Mouse (Mus musculus): ENCODE measurements around the gene Ifi203. TPM values are rescaled to one million over a fixed set of nuclear protein-coding genes. Genes with fewer than 3 reads are reported as not detected.
A peak's percentile ranks its signal among the peaks of the same experiment; 100 is the strongest.
"Not testable (repeated sequence)": the region's sequence is repeated elsewhere in the genome, so short reads cannot be mapped to it uniquely, and the experiment has no call there.

Ifi203 gene
- polyA plus RNA-seq (2017; shearing (Covaris generic)): 100 to 1,000 TPM; 295 to 386 TPM

DNA sequence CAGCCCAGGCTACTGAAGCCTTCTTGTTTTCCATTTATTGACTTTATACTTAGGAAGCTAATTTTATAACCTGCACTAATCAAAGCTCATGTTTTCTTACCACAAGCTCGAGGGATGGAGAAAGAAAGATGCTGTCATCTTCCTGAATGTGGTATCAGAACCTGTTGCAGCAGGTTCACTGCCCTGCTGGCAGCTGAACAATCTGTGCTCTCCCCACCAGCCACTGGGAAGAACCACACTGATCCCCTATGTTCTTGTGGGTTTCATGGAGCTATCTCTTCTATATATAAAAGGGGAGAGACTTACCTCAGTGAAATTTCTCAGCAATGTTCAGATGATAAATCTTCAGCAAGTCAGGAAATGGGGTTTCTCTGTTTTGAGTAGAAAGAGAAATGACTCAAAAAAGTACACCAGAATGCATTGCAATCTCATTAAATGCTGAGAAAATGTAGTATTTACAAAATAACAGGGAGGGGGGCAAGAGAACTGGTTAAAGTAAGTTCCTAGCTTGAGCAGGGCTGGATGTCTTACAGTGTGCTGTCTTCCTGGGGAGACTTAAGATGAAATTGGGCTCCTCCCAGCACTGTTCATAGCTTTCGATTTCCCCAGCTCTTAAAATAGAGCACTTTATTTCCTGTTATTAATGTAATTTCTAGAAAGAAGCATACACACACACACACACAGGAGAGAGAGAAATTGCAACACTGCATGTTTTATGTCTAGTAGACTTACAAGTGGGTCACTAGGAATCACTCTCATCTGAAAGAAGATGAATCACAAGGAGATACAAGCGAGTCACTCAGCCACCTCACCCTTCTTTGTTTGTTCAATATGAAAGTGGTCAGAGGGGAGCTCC, at the start of gene Ifi203, which contains the start of gene Mndal:
TSS of gene Ifi203 (minus strand) at position 749 of the 856 bp plus-strand sequence.
TSS of gene Mndal (minus strand) at position 568 of the 856 bp plus-strand sequence.
- peak; percentile 83 for ATAC-seq

DNA sequence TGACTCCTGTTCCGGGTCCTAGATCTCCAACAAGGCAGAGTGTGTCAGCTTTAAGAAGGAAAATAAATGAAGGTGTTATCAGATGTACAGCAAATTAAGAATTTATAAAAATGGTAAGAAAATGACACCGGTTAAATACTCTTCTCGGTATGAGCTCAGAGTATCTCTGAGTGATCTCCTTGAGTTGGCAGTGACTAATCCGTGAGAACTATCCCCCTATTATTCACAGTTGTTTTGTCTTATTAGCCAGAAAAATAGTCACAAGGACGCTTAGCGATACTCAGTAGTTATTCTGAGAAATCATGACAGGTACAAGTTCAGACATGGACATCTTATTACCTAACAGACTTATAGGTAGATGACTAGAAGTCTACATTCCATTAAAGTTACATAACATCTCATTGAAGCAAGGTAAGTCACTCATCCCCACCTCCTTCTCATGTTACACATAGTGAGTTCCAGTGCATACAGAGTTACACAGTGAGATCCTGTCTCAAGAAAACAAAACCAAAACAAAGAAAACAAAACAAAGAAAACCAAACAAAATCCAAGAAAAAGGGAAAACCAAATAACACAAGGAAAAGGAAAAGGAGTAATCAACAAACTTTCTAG, 40.3 kb upstream of the Ifi203 start, which contains the start of gene Ifi202b:
TSS of gene Ifi202b (minus strand) at position 51 of the 612 bp plus-strand sequence.
- not testable (repeated sequence) for ATAC-seq

DNA sequence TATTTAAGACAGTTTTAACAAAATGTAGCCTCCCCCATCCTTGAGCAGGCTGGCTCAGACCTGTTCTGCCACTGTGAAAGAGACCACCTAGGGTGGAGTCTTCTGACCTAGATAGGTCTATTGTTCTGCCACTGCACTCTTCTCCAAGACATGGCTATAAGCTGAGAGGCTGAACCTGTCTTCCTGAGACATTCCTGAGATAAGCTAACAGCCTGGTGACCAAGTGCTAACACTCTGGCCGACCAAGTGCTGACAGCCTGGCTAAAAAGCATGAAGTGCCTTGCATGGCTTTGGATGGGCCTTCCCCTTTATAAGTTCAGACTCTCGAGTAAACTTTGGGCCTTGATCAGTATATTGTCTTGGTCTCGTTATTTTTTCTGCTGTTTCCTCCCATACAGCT, 38.6 kb upstream of the Ifi203 start:
- not testable (repeated sequence) for ATAC-seq

DNA sequence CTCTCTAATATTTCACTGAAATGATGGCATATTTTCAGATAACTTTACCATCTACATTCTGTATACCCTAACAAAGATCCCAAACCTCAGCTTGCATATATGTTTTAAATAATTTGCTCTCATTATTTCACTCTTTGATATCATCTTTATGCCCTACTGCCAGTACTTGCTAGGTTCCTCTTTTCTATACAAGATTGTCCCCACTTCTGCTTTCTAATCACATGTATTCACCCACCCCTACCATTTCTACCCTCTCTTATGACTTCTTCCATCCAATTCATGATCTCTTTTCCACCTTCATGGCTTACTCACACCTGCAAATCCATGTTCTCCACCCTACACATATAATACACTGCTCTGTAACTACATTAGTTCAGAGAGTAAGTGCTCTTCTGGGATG, 35.1 kb upstream of the Ifi203 start:
- ATAC-seq: no peak

DNA sequence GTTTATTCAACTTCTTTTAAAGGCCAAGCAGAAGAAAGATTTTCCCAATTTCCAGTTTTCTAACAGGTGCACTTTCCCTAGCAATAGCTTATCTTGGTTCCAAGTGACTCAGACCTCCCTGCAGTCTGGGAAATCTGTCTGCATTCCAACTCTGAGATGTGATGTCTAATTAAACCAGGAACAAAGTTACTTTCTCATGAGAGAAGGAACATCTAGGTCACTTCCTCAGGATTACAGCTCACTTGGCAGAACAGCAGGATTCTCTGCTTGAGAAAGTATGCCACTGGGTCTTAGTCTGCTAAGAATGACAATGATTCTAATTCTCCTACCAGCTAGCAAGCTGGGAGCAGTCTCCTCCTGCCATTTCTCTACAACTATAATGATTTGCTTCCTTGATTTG, 30.6 kb upstream of the Ifi203 start:
- no peak for ATAC-seq

DNA sequence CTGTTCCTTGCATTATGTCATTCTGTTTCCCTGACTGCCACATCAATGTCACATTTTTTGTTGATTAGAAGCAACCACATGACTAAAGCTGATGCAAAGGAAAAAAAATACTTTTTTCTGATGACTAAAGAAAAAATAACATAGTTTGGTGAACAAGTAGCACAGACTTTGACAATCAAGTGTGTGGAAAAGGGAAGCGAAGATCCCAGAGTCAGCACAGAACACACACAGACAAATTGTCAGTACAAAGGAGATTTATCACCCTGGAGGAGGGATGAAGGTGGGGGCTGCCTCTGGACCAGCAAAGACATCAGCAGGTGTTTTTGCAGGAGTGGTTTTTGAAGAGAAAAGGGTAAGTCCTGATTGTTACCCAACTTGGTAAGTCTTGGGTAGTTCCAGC, 19.0 kb upstream of the Ifi203 start:
- ATAC-seq: not testable (repeated sequence)

DNA sequence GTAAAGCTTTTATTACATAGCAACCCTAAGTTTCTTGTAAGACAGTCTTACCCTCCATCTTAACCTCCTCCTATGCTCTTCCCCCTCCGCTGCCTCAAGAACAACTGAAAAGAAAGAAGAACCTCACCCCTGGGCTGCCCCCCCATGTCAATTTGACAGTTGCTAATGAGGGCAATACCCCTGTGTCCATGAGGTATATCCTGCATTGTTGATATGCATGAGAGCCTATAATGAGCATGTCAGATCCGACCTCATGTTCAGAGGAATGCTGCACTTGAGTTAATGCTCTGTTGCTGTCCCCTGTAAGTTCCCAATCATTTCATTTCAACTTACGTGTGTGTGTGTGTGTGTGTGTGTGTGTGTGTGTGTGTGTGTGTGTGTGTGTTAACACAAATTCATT, 17.5 kb upstream of the Ifi203 start:
- not testable (repeated sequence) for ATAC-seq

DNA sequence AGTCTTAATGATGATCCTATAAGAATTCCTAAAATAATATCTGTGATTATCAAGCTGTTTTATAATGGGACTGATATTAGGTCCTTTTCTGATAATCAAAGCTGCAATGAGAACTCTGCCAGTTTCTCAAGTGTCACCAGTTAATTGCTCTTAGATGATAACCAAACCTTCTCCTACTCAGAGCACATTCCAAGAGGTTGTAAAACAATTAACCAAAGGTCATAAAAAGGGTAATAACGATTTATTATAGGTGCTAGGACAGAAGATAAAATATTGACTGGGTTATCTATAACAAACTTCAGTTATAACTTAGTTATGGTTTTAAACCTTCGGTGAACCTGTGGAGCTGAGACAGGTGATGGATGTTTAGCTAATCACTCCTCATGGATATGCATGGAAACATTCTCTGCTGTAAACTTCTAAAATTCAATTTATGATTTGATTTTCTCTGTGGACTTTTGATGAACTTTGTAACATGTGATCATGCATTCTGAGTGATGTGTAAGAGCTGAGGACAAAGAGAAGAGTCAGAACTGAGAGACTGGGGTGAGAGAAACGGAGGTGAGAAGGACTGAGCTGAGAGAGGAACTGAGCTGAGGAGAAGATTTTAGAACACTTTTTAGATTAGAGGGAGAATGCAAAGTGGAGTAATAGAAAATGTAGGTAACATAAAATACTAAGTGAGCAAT, 13.5 kb upstream of the Ifi203 start:
- ATAC-seq: not testable (repeated sequence)

DNA sequence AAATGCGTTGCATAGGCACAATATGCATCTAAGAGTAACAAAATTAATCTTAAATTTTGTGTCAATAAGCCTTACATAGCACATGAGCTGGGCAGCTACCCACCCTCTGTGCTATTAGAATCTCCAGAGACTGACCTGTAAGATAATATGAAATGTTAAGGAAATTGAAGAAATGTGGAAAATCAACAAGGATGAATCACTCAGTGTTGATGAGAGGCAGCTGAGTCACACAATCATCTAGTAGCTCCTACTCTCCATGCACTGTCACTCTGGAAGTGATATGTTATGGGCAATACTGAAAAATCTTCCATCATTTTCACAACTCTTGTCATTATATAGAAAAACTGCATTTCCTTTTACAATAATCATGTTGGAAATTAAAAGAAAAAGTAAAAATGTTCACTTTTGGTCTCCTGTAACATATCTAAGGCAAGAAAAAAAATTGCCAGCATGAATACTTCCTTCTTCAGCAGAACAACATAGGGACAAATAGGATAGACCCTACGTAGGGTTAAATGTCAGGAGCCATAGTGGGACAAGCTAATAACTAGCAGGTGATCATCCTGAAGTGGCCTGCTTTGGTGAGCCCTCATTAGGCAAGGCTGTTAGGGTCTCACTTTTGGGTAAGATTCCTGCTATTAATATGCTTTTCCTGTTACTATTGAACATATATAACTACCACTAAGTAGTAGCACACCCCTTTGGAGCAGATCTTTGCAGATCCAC, 12.8 kb upstream of the Ifi203 start:
- no peak for ATAC-seq

DNA sequence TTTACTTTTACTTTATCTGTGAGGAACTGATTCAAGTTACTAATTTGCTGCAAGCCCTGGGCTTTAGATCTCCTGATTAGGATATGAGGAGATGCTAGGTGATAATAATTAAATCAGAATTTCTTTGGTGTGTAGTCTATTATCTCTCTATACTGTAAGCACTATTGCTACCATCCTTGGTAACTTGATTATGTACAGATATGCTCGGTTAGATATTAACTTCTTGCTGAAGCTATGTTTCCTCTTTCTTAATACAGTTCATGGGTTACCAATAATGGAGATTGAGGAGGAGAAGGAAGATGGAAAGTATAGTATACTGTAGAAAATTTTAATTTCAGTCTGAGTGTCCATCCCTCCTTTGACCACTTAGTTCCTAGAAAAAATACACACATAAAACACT, 11.1 kb upstream of the Ifi203 start:
- no peak for ATAC-seq

DNA sequence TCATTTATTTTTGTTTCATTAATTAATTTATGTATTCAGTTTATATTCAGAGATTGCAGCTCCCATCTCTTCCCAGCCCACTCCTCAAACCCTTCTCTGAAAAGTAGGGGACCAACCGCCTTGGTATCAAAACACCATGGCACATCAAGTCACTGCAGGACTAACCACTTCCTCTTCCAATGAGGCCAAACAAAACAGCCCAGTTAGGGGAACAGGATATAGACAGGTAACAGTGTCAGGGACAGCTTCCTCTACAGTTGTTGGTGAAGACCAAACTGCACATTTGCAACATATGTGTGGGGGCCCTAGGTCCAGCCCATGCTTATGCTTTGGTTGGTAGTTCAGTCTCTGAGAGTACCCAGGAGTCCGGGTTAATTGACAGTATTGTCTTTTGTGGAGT, 6.6 kb upstream of the Ifi203 start:
- peak; percentile 99 for ATAC-seq

DNA sequence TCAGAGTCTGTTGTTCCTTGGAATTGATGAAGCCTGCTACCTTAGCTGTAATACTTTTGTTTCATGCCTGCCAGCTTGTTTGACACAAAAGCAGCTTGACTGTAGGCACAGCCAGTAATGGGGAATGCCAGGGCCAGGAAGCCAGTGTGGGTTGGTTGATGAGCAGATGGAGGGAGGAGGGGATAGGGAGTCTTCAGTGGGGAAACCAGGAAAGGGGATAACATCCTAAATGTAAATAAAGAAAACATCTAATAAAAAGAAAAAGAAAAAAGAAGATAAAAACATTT, 251 bp upstream of the Ifi203 start:
- ATAC-seq: not testable (repeated sequence)

DNA sequence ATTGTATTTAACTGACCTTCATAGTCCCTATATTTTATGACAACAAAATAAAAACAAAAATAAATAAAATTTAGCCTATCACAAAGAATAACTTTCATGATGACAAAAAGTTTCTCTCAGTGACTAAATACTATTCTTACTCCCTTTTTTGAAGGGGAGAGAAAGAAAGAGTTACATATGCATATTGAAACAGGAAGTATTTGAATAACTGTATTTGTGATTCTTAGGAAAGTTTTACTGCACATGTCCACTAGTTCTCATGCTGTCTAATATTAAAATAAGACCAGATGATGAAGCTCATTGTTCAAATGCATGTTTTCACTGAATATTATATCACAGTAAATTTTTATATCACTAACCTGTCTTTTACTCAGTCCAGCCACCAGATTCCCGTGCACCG, 950 bp downstream of the Ifi203 start:
- ATAC-seq: peak; percentile 6

DNA sequence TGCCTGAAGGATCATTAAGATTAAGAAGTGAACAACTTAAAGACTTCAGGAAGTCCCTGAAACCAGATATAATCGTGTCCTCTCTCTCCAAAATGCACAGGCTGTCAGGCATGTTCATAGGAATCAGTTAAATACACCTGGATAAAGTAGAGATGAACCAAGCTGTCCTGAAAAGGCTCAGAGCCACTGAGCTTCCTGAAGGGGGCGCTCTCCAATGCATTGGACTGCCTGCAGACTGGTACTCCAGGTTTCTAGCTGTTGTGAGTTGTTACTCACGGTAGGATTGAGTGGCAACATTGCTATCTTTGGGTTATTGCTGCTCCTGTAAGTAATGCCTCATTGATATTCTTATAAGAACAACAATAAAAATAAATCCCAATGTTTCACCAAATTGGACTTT, 23.2 kb downstream of the Ifi203 start:
- not testable (repeated sequence) for ATAC-seq

DNA sequence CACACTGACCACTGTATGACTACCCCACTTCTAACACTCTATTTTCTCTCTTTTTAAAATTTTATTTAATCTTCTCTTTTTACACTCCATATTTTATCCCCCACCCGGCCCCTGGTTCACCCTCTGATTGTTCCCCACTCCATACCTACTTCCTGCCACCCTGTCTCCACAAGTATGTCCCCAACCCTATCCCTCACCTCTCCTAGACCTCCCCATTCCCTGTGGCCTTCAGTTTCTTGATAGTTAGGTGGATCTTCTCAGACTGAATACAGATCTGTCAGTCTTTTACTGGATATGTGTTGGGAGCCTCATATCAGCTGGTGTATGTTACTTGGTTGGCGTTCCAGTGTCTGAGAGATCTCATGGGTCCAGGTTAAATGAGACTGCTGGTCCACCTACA, 27.9 kb downstream of the Ifi203 start:
- ATAC-seq: no peak

DNA sequence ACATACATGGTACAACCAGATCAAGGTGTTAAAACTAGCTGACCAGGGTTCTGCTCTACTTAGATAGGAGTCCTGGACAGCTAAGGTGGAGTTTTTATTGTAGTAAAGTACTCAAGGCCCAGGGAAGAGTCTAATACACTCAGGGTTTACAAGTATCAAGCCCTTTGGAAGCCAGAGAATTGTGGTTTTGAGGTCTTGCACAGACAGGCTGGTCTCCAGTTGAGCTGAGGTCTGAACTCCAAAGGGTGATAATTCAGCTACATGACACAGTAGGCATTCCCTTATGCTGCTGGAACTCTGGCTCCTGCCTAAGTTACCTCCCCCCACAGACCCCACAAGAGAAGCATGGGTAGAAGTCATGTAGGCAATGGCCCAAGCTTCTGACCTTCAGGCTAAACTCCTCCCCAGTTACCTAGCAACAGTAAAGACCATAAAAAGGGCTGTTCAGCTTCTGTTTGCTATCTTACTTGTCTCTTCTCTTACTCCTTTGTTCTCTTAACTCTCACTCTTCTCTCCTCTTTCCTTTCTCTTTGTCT, 29.1 kb downstream of the Ifi203 start:
- ATAC-seq: not testable (repeated sequence)

DNA sequence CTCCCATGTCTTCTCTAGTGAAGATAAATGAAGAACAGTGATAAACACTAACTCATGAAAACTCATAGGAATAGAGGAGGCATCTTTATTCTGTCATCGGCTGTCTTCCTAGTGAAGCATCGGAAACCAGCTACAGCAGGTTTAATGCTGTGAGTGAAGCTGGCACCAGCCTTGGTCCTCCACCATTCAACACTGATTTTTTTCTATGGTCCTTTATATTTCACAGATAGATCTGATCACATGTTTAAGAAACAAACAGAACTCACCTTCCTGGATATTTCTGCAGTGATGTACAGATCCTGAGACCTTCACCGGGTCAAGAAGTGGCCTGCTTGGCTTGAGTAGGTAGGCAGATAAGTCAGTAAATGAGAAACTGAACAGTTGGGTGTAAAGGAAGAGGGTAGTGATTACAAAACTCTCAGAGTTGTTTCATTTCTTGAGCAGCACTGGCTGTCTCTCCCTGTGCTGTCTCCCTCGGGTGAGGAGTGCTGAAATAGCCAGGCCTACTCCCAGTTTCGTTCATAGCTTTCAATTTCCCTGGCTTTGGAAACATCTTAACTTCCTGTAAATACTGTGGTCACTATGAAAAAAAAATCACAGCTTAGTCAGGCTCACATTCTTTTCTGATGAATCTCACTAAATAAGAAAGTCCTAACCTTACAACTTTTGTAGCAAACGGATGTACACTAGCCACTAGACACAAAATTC, 29.8 kb downstream of the Ifi203 start, which contains the start of gene Ifi211:
TSS of gene Ifi211 (minus strand) at position 499 of the 708 bp plus-strand sequence.
- peak; percentile 45 for ATAC-seq

DNA sequence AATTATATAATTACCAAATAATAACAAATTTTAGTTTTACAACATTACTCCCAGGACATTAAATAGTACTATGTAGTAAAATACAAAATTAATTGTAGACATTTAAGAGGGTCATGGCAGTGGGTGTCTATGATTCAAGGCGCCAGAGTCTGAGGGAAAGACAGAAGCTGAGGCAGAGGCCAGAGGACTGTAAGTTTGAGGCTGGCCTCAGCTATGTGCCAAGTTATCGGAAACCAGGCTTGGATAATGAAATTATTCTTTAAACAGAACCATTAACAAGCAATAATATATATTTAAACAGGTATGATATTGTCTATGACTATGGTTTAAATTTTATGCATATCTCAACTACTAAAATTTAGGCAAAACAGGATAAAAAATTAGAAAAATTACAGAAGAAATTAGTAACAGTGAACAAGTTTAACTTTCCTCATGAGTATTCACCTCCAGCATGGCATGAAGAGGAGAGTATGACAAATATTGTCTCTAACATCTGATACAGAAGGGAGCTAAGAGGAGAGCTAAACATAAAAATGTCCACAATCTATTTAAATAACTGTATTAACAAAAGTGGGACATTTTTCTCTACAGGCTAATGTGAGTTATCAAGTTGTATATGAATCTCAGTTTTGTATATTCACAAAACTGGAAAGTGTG, 30.5 kb downstream of the Ifi203 start:
- no peak for ATAC-seq

DNA sequence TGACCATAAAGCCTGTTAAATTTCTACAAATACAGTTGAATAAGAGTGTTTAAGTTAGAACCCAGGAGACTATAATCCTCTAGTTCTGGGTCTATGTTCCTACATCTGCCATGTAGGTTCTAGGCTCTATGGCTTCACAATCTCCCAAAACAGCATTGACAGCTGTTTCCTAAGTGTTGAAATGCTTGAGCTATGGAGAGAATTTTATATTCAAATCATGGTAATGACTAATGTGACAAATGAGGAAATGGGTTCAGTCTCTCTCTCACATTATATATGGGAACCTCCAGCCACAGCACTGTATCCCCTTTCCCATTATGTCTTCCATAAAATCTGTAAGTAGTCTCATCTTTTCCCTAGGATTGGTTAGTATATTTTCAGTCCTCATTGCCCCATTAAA, 34.1 kb downstream of the Ifi203 start:
- ATAC-seq: not testable (repeated sequence)

DNA sequence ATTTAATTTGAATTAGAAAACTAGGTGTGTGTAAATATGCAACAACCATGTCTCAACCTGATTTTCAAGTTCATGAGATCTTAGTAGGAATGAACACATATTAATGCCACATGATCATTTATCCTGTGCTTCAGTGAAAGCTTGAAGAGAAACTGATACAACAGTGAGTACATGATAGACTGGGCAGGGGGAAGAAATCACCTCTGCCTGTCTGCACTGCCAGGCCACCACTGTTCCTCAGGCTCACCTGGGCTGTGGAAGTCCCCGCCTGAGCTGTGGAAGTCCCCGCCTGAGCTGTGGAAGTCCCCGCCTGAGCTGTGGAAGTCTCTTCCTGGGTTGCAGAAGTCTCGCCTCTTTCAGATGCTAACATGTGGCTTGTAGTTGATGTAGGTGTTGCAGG, 36.6 kb downstream of the Ifi203 start:
- ATAC-seq: peak; percentile 92

DNA sequence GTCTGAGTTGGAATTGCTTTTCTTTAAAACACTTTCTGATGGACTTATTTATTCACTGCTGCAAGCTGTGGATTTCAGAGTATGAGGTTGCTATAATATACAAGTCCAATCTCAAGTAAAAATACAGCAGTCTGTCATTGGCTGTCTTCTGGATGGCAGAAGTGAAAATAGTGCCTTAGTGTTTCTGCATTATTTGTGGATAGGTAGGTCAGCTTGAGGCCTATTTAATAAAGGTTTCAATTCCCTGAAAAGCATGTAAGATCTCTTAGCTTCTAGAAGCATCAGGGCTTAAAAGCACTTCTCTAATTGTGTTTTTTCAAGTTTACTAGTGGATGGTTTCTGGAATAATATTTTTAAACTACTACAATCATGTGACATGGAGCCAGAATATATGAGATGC, 52.7 kb downstream of the Ifi203 start:
- not testable (repeated sequence) for ATAC-seq
